Mouse (Mus musculus) midbrain, embryonic 13.5 days (tissue): Measurements from ENCODE around the gene Dpep2nb. TPM values are rescaled to one million over a fixed set of nuclear protein-coding genes. Genes with fewer than 3 reads are reported as not detected.
A peak's percentile ranks its signal among the peaks of the same experiment; 100 is the strongest.

Experiments
- ATAC-seq: fragments of 200-750 bp; cut with Nextera tagmentation; 2 replicates; pipeline ENCODE4 v1.8.0; 2017; ENCODE audit warnings: mild to moderate bottlenecking, moderate TSS enrichment, moderate library complexity
- H3K27ac ChIP-seq: fragments of 300-500 bp; sonication (generic); 2 replicates; pipeline ENCODE4 v1.5.1; 2015; ENCODE audit warnings: inconsistent platforms, mild to moderate bottlenecking, moderate library complexity
- H3K27me3 ChIP-seq: fragments of 300-500 bp; sonication (generic); 2 replicates; pipeline ENCODE4 v1.6.1; 2015; ENCODE audit warnings: mild to moderate bottlenecking, inconsistent platforms
- H3K36me3 ChIP-seq: fragments of 300-500 bp; sonication (generic); 2 replicates; pipeline ENCODE4 v1.6.1; 2015; ENCODE audit warnings: mild to moderate bottlenecking, inconsistent platforms
- H3K4me1 ChIP-seq: fragments of 300-500 bp; sonication (generic); replicated peaks from 2 replicates; pipeline ENCODE4 v1.6.1; 2015; ENCODE audit warnings: inconsistent platforms
- H3K4me2 ChIP-seq: fragments of 300-500 bp; sonication (generic); replicated peaks from 2 replicates; pipeline ENCODE4 v1.6.1; 2015; ENCODE audit warnings: moderate library complexity, mild to moderate bottlenecking, inconsistent platforms
- H3K4me3 ChIP-seq: fragments of 300-500 bp; sonication (generic); replicated peaks from 2 replicates; pipeline ENCODE4 v1.5.1; 2015; ENCODE audit warnings: mild to moderate bottlenecking, inconsistent platforms
- H3K9ac ChIP-seq: fragments of 300-500 bp; sonication (generic); replicated peaks from 2 replicates; pipeline ENCODE4 v1.6.1; 2015; ENCODE audit warnings: mild to moderate bottlenecking, inconsistent platforms
- H3K9me3 ChIP-seq: fragments of 300-500 bp; sonication (generic); 2 replicates; pipeline ENCODE4 v1.6.1; 2016; ENCODE audit warnings: mild to moderate bottlenecking, inconsistent platforms
- WGBS: fragments of 180-500 bp; shearing (Covaris S2); methylation state at CpG from one replicate; pipeline ENCODE4 v1.1.7; 2015; 5-methylcytosine and 5-hydroxymethylcytosine counted together
- microRNA-seq: library from miRNA; unstranded; fragments of <30 nt; microRNA quantifications from one replicate; pipeline ENCODE4, GENCODE M21; 2016
- polyA plus RNA-seq: library from polyadenylated mRNA; unstranded; fragments of >200 nt; fragmentation: Nextera tagmentation; extraction: Ambion mirVana; gene quantifications from 2 replicates; pipeline ENCODE4 v1.2.1, GENCODE M21; 2015

The Dpep2nb gene
- polyA plus RNA-seq, 1 experiment from 2014 or later = not detected

GRCm38 (mm10) chr8:105951057-105951659 is 54.6 kb downstream of the Dpep2nb start:
- H3K9me3 ChIP-seq = no peaks in the 10 kb centered on the region
- H3K4me1 ChIP-seq = peaks cover 3% of the 10 kb centered on the region; the same call in 1 of the 2 replicates
- 69% methylated on average over 7 of the region's 7 CpGs for WGBS
- H3K27me3 ChIP-seq = no peaks in the 10 kb centered on the region
- H3K27ac ChIP-seq = no peak overlapping the region
- no peak overlapping the region for H3K4me3 ChIP-seq
- H3K4me2 ChIP-seq = no peak overlapping the region
- H3K9ac ChIP-seq = no peak overlapping the region
- ATAC-seq = peak; percentile 81
- H3K36me3 ChIP-seq = no peaks in the 10 kb centered on the region

- no peak for ATAC-seq
- Histone ChIP-seq H3K36me3 (no peaks in the 10 kb centered on the region; the same call in 1 of the 2 replicates), H3K27me3 (no peaks in the 10 kb centered on the region), H3K4me2 (no peak overlapping the region), H3K4me1 (peaks cover 3% of the 10 kb centered on the region; the same call in 1 of the 2 replicates), H3K9me3 (no peaks in the 10 kb centered on the region), H3K27ac (no peak overlapping the region; the same call in 1 of the 2 replicates), H3K4me3 (no peak overlapping the region), H3K9ac (no peak overlapping the region)
- WGBS = 75% methylated on average over 10 of the region's 10 CpGs
Observed at GRCm38 (mm10) chr8:105949350-105949749, 56.4 kb downstream of the Dpep2nb start.

Small RNA genes within 50 kb of the gene (microRNA-seq; reads per million reads assigned to microRNA genes)
- gene Mir7074 = not detected

Other genes with a start within 250 kb of the Dpep2nb start
- gene Gfod2, start 247.3 kb downstream of the Dpep2nb start, polyA plus RNA-seq = 90.0 and 92.7 TPM in 2 replicates
- 13.8 and 15.9 TPM in 2 replicates for gene Ranbp10, start 178.6 kb downstream of the Dpep2nb start, polyA plus RNA-seq
- gene Tsnaxip1, start 178.2 kb downstream of the Dpep2nb start, polyA plus RNA-seq = 0.36 and 0.58 TPM in 2 replicates
- gene Cenpt, start 152.7 kb downstream of the Dpep2nb start, polyA plus RNA-seq = 60.9 and 64.9 TPM in 2 replicates
- 58.9 and 62.2 TPM in 2 replicates for gene Thap11, start 150.8 kb downstream of the Dpep2nb start, polyA plus RNA-seq
- gene Nutf2, start 145.4 kb downstream of the Dpep2nb start, polyA plus RNA-seq = 253 and 263 TPM in 2 replicates
- 54.6 and 56.6 TPM in 2 replicates for gene Edc4, start 125.1 kb downstream of the Dpep2nb start, polyA plus RNA-seq
- gene Nrn1l, start 112.4 kb downstream of the Dpep2nb start, polyA plus RNA-seq = 0.49 and 0.75 TPM in 2 replicates
- 13.5 and 14.7 TPM in 2 replicates for gene Pskh1, start 105.5 kb downstream of the Dpep2nb start, polyA plus RNA-seq
- gene Ctrl, start 72.1 kb downstream of the Dpep2nb start, polyA plus RNA-seq = 2.6 and 2.9 TPM in 2 replicates
- gene Psmb10, start 67.5 kb downstream of the Dpep2nb start, polyA plus RNA-seq = 38.7 and 40.3 TPM in 2 replicates
- gene Lcat, start 62.6 kb downstream of the Dpep2nb start, polyA plus RNA-seq = 0.30 and 0.54 TPM in 2 replicates
- gene Slc12a4, start 39.9 kb downstream of the Dpep2nb start, polyA plus RNA-seq = 5.2 and 5.6 TPM in 2 replicates
- gene Dpep3, start 26.5 kb downstream of the Dpep2nb start, polyA plus RNA-seq = not detected in 2 replicates
- gene Dus2, start 14.6 kb downstream of the Dpep2nb start, polyA plus RNA-seq = 19.3 and 23.0 TPM in 2 replicates
- 19.1 and 20.6 TPM in 2 replicates for gene Ddx28, start 5.9 kb upstream of the Dpep2nb start, polyA plus RNA-seq
- 3.9 and 4.4 TPM in 2 replicates for gene Nfatc3, start 52.9 kb upstream of the Dpep2nb start, polyA plus RNA-seq
- gene Esrp2, start 131.0 kb upstream of the Dpep2nb start, polyA plus RNA-seq = 0.09 TPM in 1 of 2 replicates, not detected in the other
- gene Pla2g15, start 144.4 kb upstream of the Dpep2nb start, polyA plus RNA-seq = 16.8 and 18.4 TPM in 2 replicates
- 76.0 and 81.0 TPM in 2 replicates for gene Slc7a6, start 162.9 kb upstream of the Dpep2nb start, polyA plus RNA-seq
- gene Slc7a6os, start 205.0 kb upstream of the Dpep2nb start, polyA plus RNA-seq = 36.6 and 42.6 TPM in 2 replicates
- gene Prmt7, start 205.0 kb upstream of the Dpep2nb start, polyA plus RNA-seq = 57.8 and 62.6 TPM in 2 replicates